Mouse (Mus musculus) cortical plate, adult 2 months (tissue): ENCODE measurements around the gene Homer1.

Experiments used
- CTCF ChIP-seq: fragments of 200-500 bp; IDR thresholded peaks from 2 replicates; pipeline ENCODE4 v1.5.1; 2011; ENCODE audit warnings: mild to moderate bottlenecking, control low read depth, low read length; ENCODE audit not compliant: insufficient read depth; ENCODE audit errors: extremely low read depth
- POLR2A ChIP-seq: fragments of 200-500 bp; IDR thresholded peaks from 2 replicates; pipeline ENCODE4 v1.6.1; 2011; ENCODE audit warnings: mild to moderate bottlenecking, low read length, control low read depth; ENCODE audit not compliant: insufficient read depth; ENCODE audit errors: extremely low read depth

- no peak for TF ChIP-seq CTCF
- TF ChIP-seq POLR2A = no peak
Measured at GRCm38 (mm10) chr13:93332491-93332890, 33.1 kb downstream of the Homer1 start.
